Mouse (Mus musculus) embryo, embryonic 9.5 days (tissue): Measurements from ENCODE around the gene Cxcr6.

Source experiments
- DNase-seq: peaks from one replicate; pipeline ENCODE4 v3.0.0-alpha.2; 2017; ENCODE audit errors: extremely low spot score

The Cxcr6 gene

DNA sequence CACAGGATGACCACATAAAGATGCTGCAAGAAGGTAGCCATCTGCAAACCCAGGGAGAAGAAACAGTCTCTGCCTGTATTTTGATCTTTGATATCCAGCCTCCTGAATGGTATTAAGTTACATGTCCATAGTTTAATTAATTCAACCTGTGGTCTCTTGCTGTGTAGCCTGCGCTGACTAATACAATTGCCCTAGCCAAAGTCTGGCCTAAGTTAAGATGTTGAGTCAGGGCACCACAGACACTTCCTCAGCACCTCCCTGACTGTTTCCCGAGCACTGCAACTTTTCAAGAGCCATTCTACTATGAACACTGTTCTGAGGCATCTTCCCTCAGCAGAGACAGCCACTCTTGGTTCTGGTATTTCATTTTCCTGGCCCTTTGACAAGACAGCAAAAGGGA, 12.3 kb downstream of the Cxcr6 start:
- DNase-seq = no peak

DNA sequence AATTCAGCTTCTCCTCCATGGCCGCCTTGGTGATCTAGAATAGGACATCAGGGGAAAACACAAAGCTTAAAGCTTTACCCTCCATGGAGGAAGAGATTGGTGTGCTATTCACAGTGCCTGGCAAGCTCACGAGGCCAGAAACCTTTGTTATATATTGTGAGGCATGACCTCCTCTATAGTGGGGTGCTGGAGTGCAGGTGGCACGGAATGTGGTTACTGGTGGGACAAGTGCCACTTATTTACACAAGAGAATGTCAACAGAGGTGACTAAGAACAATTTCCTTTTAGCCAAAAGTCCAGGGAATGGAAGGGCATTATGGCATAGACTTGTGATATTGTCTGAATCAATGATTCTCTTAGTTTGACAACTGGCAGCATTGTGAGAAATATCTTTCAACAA, 20.4 kb downstream of the Cxcr6 start:
- DNase-seq = no peak

DNA sequence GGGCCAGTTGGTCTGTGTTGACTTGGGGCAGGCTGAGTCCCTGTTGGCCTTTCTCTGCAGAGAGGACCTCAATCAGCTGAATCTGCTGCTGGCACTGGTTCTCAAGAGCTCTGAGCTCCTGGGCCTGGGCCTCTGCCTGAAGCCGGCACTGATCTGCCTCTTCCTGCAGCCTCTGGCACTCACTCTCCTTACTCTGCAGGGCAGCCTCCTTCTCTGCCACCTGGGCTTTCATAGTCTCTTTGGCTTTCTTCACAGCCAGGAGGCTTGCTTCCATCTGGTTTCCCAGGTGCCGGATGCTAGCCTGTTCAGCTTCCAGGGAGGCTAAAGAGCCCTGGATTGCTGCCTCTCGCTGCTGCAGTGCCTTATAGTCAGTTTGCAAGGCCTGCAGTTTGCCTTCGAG, 22.6 kb downstream of the Cxcr6 start:
- DNase-seq = no peak

DNA sequence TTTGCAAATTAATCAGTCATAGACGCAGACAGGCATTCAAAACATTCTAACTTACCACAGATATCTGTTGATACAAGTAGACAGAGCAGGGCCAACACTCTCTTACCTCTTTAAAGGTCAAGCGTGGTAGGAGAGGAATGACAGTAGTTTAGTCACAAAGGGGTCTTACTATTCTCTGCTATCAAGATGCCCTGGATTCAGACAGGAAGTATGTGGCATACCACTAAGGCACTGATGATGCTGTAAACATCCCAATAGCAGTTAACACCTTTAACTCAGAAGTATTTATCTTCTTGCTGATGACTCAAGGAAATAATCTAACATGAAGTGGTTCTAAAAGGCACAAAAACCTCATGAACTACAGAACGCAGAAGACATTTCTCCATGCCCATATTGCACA, 29.6 kb downstream of the Cxcr6 start:
- DNase-seq = no peak

DNA sequence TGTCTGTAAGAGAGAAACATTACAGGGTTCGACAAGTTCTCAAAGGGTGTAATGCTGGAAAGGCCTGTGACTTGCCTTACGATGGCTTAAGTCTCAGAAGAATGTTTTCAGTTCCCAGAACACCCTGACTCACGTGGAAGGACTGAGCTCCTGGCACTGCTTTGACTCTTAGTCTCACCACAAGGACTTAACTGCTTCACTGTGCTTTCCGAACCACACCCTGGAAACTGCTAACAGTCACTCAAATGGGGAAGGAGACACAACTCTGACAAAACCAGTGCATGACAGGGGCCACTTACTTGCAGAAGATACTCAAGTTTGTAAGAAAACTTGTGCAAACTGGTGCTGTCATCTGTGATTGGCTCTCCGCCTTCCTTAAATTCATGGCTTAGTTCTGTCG, 34.0 kb downstream of the Cxcr6 start:
- no peak for DNase-seq

DNA sequence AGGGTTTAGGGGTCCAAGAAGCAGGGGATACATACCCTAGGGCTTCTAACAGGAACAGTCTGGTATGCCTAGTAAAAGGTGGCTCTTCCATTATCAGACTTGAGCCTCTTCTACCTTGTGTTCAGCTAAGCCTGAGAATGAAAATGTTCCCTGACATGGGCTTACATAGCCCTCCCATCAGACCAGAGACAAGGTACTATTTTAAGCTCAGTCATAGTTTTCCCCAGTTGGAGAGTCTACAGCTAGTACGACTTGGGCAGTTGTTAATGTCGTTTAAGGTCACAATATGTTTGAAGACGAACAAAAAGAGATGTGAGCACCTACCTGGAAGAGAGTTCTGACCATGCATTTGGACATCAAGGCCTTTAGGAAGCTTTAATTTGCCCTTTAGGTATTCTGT, 38.2 kb downstream of the Cxcr6 start:
- DNase-seq = no peak

DNA sequence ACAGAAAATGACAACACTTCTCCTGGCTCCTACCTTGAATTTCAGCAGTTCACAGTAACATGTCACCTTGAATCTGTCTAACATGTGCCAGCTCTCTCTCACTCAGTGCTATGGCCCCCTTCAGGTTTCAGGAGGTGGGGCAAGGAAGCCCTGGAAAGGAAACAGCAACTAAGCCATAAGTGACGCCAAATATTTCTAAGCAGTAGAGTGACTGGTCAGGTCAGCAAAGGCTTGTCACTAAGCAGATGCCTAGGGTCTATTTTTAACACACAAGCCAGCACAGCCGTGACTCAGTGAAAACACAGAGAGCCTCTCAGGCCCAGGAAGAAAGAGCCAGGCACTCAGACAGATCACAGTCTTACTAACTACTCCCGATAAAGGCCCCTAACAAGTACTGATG, 38.8 kb downstream of the Cxcr6 start:
- no peak for DNase-seq

DNA sequence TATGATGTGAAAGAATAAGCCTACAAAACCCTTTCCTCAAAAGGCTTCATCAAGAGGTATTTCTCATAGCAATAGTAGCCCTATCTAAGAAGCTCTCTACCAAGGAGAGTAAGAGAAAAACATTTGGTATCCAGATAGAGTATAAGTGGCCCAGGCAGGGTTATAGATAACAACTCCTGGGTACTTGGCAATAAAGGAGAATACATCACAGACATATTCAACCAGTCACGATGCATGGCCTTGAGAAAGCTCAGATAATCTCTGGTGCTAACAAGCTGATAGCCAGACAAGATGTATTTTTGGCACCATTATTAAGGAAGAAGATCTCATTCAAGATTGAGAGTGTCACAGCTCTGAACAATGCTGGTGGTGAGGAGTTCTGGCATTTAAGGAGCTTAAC, 40.2 kb downstream of the Cxcr6 start:
- no peak for DNase-seq

DNA sequence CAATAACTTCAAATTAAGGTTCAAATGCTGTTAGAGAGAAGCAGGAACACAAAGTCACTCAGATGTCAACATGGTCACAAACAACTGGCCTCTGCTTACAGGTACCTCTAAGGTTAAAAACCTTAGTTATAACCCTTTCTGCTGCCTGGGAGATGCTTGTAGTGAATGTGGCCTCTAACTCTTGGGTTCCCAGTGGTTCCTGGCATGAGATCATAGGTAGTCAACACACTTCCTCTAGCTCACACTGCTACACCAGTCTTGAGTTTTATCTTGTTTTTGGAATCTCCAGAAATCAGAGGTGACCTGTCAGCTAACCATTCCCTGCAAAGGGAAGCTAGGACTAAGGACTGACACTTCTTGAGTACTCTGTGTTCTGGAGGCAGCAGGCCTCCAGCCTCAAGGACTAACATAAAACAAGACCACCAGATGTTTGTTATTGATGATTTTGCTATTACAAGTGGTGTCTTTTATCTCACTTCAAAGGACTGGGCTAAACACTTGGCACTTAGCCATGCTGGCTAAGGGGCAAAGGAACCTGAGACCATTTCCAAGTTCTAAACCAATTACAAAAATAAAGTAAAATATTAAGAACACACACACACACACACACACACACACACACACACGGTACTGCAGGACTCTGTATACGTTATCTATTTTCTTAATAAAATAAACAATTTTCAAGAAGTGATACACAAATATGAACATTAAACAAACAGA, 43.9 kb downstream of the Cxcr6 start:
- DNase-seq = no peak

DNA sequence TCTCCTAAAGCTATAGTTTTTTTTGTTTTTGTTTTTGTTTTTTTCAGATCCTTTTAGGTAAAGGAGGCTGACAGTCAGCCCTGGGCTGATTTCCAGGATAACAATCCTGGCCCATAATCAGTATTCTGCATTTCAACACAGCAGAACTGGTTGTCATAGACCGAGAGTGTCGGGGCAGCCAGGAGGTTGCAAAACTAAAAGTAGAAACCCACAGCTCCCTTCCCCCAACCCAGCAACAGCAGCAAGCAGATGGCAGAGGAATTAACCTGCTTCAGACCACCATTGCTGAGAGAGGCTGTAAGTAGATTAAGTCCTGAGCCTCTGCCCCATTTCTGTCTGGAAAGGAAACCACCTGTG, 44.4 kb downstream of the Cxcr6 start:
- no peak for DNase-seq

DNA sequence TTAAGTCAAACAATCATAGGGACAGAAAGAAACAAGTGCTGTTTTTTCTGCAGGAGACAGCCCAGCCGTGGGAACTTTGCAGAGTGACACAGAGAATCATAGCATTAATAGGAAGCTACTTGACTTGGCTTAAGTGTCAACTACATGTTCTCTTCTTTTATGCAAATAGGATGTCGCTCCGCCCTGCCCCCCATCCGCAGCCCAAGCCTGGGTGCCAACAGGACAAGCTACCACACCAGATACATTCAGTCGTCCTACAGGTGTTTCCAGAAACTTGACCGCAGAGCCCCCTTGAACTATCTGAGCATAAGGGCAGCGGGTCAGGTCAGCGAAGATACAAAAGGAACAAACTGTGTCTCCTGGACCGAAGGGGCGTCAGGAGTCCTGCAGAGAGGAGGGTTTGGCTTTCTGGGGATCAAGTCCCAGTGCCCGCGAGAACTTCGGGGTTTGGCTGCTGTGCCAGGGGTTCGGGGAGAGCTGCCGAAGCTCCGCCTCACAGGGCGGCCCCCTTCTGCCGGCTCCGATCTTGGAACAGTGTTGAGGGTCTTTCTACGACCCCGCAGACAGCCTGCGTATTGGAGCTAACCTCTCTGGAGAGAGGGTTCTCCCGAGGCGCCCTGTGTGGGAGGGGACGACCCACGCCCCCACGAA, 44.9 kb downstream of the Cxcr6 start:
- DNase-seq = peak; percentile 84

DNA sequence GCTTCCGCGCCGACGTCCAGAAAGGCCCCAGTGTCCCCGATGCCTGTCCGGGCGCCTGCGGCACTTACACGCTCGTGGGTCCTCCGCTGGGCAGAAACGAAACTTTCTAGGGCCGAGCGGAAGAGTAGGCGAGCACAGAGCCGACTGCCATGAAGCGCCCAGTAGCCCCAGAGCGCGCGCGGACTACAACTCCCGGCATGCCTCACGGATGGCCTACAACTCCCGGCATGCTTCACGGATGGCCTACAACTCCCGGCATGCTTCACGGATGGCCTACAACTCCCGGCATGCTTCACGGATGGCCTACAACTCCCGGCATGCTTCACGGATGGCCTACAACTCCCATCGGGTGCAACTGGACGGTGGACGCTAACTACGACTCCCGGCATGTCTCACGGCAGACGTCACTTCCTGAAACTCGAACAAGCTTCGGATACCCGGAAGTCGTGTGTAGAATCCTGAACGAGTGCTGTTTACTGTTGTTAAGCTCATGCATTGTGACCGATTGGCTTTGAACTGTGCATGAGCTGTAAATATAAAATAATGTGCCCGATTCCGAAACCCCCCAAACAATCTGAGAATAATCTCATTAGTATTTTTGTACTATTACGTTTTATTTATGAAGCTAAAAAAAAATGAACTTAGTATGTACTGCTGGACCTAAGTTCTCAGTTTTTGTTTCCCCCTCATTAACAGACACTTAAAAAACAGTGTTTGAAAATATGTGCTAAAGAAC, 45.6 kb downstream of the Cxcr6 start, which contains the start of gene Fyco1:
TSS of gene Fyco1 (minus strand) at position 187 of the 736 bp plus-strand sequence.
- DNase-seq = peak; percentile 84

DNA sequence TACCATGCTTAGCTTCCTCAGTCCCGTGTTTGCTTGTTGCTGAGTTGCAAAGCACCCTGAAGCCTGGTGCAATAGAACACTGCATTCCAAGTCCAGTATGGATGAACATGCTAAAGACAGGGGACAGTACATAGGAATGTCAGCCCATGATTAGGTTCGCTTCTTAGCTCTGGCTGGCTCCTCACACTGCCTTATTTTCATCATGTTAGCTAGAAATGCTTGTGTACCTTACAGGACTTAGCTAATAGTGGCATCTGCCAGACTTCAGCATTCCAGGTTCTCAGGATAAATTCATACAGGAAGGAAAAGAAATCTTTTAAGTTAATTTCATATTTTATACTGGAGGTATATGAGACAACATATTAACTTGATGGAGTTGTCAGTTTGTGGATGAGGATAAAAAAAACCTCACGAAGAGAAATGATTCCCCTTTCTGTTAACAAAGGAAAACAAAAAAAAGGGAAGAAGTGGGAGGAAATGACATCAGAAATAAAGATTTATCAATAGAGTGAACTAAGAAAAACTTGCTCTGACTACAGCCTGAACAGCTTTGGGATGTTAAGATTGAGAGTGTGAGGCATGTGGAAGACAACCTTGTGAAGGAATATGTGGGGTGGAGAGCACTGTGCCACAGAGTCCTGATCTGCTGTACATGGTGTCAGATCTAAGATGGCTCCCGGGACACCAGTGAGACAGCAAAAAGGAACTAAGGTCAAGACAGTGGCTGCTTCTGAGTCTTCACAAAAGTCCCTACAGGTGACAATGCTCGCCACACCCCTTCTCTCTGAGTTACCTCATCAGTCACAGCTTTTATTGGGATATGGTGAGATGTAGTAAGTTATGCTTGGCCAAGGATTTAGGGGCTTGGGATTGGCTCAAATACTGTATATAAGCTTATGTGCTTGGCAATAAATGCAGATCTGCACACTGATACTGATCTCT, 46.4 kb downstream of the Cxcr6 start:
- no peak for DNase-seq

DNA sequence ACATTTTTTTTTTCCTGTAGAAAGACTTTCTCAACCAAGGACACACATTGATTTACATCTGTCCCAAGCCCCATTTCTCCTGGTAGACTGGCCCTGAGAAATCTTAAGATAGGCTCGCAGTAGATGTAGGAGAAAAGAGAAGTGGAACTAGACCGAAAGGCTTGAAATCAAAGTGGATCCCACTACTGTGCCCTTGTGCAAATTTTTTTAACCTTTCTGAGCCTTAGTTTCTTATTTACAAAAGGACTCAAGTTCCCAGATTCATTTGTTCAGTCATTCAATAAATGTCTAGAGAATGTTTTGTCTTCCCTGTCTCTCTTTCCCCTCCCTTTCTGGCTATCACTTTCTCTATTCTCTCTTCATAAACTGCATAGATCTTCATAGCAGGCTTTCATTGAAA, 50.6 kb downstream of the Cxcr6 start:
- no peak for DNase-seq
